Mouse (Mus musculus) MN1 (cell line): ENCODE results near the gene Map4k5.

ENCODE experiments used
- DNase-seq: peaks from one replicate; pipeline ENCODE4 v3.0.0-alpha.2; 2016; ENCODE audit warnings: low spot score

Gene Map4k5

DNA sequence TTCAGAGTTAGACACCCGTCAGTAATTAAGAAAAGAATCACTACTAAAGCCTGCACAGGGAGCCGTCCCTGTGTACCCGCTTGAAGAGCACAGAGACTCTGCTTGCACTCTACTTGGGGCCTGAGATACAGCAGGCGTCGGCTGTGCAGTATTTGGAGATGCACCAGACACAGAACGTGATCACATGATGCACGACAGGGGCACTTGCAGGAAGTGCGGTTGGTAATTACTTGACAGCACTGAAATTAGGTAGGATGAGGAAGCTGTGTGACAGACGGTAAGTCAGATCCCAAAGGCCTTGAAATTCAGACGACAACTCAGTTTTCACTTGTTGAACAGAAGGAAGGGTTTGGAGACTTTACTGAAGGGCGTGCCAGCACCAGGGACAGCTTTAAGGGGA is 54.6 kb downstream of the Map4k5 start:
- DNase-seq = peak; percentile 12

DNA sequence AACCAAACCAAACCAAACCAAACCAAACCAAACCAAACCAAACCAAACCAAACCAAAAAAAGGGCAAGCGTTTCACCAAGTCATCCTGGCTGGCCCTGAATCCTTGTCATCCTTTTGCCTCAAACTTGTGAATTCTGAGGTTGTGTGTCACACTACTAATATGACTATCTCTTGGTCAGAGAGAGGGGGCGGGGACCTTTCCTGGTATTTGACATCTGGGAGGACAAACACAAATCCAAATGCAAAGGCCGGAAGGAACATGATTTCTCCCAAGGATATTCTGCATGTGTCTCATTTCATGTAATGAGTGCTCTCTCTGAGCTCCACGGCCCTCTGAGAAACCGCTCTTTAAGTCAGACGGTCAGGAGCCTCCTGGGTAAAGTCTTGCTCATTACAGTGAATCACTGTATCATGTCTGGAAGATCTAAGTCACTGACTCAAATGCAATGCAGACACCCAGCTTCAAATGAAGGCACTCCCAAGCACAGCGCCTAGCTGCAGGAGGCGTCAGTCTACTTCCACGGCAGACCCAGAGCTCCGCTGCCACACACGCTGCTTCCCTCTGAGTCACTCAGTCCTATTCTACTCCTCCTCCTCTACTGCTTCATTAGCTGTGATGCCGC is 58.9 kb downstream of the Map4k5 start:
- peak; percentile 59 for DNase-seq

DNA sequence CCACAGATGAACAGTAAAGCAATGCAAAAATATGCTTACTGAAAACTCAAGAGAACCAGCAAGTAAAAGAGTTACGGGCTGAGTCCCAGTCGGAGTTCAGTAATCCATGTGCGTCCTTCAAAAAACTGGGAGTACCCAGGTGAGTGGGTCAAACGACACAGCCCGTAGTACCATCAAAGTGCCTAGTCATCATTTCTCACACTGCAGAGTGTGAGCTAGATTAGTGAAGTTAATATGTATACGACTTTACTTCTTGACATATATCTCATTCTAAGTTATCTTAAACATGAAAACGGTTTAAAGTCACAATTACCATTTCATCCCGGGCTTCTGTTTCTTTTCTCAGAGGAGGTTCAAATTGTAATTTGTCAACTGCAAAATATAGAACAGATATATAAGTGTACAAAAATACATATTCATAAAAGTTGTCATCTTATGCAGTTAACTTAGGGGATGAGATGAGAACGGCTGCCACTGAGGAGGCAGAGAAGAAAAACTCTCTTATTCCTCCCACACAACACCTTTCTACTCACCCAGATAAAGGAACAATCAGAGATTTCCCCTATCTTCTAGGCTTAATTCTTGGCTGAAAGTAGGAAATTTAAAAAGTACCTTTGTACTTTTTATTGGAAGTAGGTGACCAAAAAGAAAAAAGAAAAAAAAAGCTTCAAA is 61.6 kb downstream of the Map4k5 start:
- DNase-seq = no peak

DNA sequence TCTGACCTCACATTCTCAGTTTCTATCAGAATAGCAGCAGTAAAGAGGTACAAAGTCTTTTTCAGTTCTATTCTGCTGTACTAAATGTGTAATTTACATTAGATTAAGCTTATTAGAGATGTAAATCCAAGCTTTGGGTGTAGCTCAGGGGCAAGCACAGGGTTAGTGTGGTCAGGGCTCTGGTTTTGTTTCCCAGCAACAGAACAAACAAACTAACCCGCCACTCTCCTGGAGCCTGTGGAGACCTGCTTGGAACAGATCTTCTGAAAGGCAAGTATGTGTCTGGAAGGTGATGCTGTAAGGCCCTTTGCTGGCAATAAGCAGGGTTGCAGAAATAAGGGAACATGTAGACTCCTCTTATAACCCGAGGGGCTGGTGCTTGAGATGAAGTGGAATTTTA is 64.8 kb downstream of the Map4k5 start:
- DNase-seq = no peak

DNA sequence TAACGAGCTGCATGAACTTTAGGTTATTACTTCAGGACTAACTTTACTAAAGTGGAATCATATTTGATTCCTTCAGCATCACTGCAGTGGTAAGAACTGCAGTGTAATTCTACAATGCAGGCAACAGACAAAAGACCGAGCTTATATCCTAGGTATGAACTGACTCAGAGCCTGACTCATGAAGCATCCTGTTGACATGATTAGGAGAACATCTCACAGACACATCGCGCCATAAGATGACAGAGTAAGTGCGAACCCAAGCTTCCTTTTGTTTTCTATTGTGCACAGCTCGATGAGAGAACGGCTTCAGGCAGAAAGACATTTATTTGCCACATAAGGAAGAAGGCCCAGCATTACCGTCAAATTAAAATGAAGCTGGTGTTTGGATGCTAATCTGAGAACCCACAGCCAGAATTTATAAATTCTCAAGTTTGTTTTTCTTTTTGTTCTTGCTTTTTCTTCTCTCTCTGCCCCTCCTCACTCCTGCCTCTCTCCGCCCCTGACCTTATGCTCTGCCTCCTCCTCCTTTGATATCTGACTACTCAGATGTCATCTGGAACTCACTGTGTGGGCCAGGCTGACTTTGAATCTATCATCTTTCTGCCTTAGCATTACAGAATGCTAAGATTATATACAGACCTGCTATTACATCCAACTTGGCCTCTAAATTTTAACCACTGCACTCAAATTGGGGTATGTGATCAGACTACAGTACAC is 68.0 kb downstream of the Map4k5 start:
- no peak for DNase-seq

DNA sequence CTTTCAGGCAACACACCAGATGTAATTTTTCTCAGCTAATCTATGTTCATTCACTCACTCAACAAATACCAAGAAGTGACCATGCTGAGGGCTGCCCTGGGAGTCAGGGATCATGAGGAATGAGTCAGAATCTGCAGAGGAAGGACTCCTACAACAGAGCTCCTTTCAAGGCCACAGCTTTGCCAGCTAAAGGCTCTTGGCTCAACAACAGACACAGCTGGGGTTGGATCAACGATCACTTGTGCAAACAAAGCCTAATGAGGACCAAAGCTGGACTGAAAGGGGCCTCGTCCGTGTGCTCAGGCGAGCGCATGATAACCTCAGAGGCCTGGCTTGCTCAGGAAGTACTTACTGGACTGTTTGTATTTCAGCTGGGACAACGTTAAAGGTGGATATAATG is 78.7 kb downstream of the Map4k5 start:
- no peak for DNase-seq

DNA sequence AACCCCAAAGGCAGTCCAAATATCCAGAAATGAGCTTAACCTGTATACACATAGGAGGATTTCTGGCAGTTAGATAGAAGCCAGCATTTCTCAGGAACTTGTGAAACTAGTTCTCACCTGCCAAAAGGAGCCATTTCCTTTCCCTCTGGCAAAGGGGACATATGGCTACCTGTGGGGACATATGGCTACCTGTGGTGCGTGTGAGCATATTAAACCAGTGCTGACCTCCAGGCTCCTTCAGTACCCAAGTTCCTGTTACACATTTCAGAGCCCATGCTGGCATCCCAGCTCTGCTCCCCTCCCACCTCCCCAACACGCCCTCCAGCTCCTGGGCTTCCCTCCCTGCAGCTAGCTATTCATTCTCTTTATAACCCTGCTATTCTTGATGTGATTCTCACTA is 79.4 kb downstream of the Map4k5 start:
- no peak for DNase-seq

DNA sequence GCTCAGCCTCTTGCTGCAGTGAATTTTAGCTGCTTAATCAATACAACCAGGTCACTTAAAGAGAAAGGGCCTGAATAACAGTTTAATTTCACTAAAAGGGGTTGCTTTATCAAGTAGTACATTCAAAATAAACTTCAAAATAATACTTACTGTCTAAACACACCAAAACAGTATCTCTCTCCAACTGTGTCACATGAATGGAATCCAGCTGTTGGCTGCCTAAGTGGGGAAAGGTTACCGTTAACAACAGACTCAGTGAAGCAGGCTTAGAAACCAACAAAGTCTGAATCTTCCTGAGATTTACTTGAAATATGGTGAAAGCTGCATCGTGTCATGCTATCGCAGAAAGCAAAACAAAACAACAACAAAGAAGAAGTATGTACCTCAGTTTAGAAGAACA is 80.0 kb downstream of the Map4k5 start:
- DNase-seq = no peak

DNA sequence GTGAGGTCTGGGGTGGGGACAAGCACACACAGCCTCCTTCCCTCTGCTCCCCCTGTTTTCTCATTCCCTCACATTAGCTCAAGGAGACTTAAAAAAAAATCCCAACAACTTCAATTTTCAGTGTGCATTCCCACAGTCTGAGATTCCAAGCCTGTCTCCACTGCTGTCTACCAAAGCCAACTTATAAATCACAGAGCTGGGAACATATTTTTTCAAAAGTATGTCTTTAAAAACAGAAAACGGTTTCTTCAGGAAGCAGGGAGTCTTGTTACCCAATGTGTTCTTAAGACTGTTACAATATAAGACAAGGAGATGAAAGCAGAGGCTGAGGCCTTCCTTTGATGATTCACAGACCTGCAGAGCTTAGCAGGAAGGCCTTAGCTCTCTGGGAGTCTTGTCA is 81.0 kb downstream of the Map4k5 start:
- DNase-seq = no peak

DNA sequence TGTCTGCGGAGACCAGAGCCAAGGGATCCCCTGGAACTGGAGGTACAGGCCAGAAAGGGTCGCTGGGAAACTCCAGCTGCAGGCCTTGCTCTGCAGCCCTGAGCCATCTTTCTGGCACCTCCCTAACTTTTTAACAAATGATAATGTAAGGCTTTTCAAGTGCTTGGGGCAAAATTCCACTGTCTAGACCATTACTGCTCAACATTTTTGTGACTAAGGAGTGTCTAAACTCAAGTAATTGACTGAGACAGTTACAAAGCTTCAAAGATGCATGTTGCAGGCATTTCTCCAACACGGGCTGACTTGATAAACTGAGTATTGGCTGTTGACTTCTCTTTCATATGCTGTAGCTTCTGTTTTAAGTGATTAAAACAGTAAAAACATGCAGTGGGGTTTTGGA is 83.6 kb downstream of the Map4k5 start:
- DNase-seq = no peak

DNA sequence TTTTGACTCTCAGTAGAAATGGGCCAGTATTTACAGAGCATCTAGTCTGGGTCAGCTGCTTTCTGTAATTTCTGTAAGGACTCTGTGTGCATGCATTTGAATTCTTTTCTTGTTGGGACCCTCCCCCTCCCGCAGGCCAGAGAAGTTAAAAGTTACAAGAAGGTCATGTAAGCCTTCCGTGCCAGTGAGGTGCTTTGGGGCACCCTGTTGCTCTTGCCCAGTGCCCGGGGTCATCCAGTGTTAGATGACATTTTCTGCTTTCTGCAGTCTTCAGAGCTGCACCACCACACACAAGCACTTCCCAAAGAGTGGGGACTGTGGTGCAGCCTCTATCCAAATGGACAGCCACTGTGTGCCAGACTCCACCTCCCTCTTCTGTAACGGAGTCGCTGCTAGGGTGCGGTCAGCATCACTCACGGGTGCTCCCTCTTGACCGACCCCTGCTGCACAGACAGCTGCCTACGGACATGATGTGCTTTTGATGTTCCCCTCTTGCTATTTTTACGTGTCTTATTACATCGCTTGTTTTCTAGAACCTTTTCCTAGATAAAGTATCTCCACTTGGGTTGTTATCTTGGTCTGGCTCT is 85.5 kb downstream of the Map4k5 start:
- DNase-seq = no peak

DNA sequence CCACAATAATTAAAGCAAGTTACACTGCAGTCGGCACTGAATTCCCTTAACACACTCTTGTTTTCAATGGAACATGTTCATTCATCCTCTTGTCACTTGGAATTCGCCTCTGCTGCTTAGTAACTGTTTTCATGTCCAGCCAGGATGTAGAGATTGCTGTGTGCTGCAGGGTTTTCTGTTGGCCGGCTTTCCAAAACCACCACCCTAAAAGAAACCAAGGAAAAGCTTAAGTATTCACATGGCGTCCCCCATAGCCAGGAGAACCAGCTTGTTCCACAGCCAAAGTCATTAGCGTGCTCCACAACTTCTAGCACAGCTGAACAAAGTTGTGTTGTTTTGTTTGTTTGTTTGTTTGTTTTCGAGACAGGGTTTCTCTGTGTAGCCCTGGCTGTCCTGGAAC is 87.9 kb downstream of the Map4k5 start:
- no peak for DNase-seq

DNA sequence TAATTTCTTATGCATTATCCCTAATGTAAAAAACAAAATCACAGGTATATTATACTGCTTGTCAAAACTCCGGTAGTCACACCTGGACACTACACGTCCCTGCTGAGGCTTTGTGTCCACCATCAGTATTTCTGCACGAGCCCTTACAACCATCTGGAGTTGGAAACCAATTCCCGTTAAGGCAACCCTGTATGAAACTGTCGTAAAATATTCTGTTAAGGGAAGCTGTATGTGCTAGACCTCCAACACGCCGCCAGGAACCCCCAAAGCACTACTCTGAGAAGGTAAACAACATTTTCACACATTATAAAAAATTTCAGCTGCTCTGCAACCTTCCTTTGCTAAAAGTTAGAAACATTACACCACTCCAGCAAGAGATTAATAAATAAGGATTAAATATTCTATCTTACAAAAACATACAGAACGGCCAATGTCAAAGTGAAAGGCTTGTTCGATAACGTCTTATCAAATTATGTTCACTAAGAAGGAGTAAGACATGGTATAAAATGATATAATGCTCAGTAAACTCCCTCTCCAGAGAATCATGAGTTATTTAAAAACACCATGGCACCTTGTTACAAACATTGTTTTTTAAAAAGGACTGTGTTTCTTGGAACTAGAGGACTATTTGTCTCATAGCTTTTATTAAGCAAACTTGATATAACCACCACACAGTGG is 88.5 kb downstream of the Map4k5 start:
- no peak for DNase-seq

DNA sequence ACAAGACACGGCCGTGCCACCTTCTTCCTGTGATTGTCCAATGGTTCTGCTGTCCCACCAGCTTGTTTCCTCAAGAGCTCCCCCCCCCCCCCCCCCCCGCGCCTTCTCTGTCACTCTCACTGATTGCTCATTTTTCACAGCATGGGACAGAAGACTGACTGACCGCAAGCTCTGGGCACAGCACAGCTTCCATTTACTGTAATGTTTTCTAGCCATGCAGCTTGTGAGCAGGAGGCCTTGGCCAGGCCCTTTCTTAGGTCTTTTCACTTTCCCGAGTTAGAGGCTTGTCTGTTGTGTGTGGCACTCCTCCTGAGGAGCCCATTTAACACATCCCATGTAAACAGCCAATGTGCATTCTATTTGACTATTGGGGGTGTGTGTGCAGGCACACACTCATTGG is 89.8 kb downstream of the Map4k5 start:
- DNase-seq = no peak

DNA sequence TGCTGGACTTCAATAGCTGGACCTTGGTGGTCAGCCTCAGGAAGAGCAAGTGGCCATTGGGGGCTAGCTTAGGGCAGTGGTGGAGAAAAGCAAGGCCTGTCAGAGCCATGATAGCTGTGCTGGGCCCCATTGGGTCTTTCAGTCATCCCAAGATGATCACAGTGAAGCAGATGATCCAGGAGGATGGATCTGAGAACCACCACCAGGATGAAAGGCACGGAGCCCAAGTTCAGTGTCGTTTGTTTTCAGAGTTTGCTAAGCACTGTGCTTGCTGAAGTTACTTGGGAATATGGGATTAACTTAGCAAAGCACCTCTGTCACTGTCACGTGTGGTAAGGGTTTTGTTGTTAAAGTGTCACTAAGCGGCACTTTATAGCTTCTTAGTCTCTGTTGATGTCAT is 92.4 kb downstream of the Map4k5 start:
- DNase-seq = no peak

DNA sequence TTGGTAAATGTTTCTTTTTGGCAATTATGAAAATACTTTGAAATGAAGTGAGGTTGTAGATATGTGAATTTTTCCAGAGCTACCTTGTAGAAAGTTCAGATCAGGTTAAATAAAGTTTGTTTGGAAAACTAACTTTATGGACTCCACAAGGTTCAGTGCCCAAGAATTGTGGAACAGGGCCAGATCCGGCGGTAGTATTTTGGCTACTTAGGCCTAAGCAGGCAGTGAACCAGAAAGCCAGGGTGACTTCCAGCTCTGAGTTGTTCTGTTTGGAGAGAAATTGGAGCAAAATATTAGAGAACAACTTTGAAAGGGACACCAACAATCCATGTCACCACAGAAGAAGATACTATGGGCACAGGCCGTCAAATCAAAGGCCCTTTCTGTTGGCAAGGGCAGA is 96.7 kb downstream of the Map4k5 start:
- DNase-seq = no peak

DNA sequence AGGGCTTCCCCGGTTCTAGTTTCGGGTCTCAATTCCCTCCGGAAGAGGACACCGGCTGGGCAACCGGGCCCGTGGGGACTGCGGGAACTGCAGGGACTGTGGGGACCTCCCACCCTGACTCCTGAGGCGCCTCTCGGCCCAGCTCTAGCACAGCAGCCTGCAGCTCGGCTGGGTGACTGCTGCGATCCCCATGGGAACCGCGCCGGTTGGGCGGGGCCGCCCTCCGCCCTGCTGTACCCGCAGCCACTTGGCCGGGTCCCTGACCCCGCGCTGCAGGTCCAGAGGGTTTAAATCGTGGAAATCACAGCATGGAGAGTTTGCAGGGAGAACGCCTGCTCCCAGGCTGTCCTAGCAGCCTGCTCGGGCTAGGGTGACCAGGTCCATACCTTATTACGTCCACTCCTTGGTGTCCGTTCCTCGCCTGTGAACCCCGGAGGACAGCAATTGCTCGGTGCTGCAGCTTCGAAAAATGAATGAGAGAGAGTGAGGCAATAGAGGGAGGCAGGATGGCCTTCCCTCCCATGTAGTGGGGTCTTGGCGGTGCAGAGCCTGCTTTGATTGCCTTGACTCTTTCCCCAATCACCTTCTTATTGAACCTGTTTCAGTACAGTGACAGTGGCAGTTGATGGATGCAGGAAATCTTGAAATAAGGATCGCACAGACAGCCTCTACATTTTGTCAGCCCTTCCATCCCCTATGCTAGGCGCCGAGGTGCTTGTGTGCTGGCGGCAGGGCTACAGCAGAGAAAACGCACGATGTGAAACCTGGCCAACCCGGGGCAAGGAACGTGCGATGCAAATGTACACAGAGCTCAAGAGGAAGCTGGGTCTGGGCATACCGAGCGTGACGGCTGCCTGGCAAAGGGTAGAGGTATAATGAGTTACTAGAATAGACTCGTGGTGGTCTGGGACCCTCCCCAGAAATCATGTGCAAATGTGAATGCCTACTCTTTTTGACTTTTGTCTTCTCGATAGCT is 102.2 kb downstream of the Map4k5 start, which contains the start of gene Cdkl1:
Gene Cdkl1, minus strand, starts transcription at position 738 of the 976 bp plus-strand sequence.
- peak; percentile 79 for DNase-seq

DNA sequence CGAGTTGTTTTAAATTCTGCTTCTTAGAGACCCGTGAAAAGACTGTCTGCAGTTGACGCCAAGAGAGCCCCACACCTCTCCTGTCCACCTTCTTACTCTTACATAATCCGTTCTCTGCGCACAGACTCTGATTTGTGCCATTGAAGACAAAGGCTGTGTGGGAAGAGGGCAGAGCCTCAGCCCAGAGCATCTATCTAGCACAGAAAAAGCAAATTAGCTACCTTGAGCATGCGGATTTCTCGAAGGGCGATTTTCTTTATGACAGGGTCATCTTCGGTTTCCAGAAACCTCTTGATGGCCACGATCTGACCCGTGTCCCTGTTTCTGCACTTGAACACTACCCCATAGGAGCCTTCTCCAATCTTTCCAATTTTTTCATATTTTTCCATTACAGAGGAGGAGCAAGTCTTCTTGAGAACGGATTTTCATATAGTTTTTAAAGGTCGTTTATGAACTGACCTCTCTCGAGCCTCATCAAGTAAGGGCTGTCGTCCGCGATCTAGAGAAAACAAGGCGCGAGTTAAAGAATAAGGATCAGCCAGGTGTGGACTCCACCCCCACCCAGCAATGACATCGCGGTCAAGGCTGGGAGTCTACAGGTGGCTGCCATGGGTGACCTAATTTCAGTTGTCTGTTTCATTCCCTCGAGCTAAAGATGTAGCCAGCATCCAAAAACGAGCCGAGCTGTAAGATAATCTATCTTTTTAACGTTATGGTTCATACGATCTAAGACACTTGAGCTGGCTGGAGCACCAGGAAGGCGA is 103.1 kb downstream of the Map4k5 start:
- no peak for DNase-seq

DNA sequence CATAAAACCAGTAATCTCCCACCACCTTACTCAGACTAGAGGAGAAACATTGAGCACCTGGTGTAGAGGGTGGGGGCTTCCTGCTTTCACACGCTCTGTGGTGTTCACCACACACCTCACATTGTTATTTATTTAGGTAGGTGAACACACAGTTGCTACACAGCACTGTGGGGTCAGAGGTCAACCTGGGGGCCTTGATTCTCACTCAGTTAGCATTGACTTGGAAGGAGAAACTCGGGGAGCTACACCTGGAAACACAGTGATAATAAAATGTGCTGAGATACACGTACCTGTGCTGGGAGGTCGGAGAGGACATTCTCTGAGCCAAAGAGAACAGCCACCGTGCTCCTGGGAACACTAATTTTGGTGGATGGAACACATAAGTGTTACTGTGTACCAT is 104.6 kb downstream of the Map4k5 start:
- no peak for DNase-seq

DNA sequence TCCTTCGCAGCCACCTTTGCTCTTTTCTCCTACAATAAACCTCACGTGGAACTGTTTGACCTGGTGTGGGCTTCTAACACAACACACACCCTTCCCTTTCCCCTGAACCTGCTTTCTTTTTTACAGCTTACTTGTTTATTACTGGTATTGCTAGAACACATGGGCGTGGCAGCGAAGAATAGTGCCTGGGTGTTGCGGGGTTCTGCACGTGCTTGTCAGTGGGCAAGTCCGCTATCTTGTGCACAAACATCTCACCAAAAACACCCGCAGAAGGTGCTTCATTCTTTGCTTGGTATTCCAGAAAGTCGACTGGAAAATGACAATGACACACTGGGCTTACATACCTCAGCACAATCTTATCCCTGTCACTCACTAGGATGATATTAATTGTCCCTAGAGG is 107.5 kb downstream of the Map4k5 start:
- no peak for DNase-seq
